Mouse (Mus musculus): ENCODE measurements around the gene Atp5d. TPM values are rescaled to one million over a fixed set of nuclear protein-coding genes. Genes with fewer than 3 reads are reported as not detected.

Gene Atp5d
- polyA plus RNA-seq, 1 experiment from 2014 or later: 426 TPM

GRCm38 (mm10) chr10:80156002-80156751, 17.7 kb downstream of the Atp5d start:
- no peaks in the 10 kb centered on the region for H3K27me3 ChIP-seq (ENCODE audit: control insufficient read depth, insufficient read depth, low read length)
- H3K9me3 ChIP-seq (ENCODE audit: control insufficient read depth, low read length): no peaks in the 10 kb centered on the region
- peaks cover 49% of the 10 kb centered on the region for H3K36me3 ChIP-seq (ENCODE audit: control insufficient read depth, insufficient read depth, low read length)
- H3K4me2 ChIP-seq (ENCODE audit: low read depth, severe bottlenecking): no peak overlapping the region
- H3K9ac ChIP-seq (ENCODE audit: low read length): peak overlapping the region; percentile 12; the same call in 1 of the 2 replicates
- DNase-seq (ENCODE audit: low spot score): no peak
- no peak for ATAC-seq (ENCODE audit: insufficient number of reproducible peaks, low FRiP score, low TSS enrichment, low read depth)
- peak overlapping the region; percentile 42; the same call in 1 of the 2 replicates for H3K27ac ChIP-seq (replicated peaks; ENCODE audit: low read depth, low read length)
- no peak overlapping the region for H3K4me3 ChIP-seq (ENCODE audit: low read depth, low read length)
- H3K4me1 ChIP-seq (ENCODE audit: control insufficient read depth, insufficient read depth, low read length): peaks cover 71% of the 10 kb centered on the region
- 88% methylated on average over 29 of the region's 29 CpGs for WGBS

- WGBS: 65% methylated on average over 7 of the region's 7 CpGs
- Histone ChIP-seq H3K27ac (replicated peaks; ENCODE audit: low read depth, low read length) (peak overlapping the region; percentile 42), H3K4me2 (ENCODE audit: low read depth, severe bottlenecking) (no peak overlapping the region), H3K9me3 (ENCODE audit: control insufficient read depth, low read length) (no peaks in the 10 kb centered on the region), H3K4me3 (ENCODE audit: low read depth, low read length) (no peak overlapping the region), H3K9ac (ENCODE audit: low read length) (no peak overlapping the region), H3K4me1 (ENCODE audit: control insufficient read depth, insufficient read depth, low read length) (peaks cover 76% of the 10 kb centered on the region), H3K36me3 (ENCODE audit: control insufficient read depth, insufficient read depth, low read length) (peaks cover 47% of the 10 kb centered on the region), H3K27me3 (ENCODE audit: control insufficient read depth, insufficient read depth, low read length) (no peaks in the 10 kb centered on the region)
- ATAC-seq (ENCODE audit: insufficient number of reproducible peaks, low FRiP score, low TSS enrichment, low read depth) (no peak), DNase-seq (ENCODE audit: low spot score) (no peak)
Observed at GRCm38 (mm10) chr10:80156752-80157053, 18.3 kb downstream of the Atp5d start.

DNA sequence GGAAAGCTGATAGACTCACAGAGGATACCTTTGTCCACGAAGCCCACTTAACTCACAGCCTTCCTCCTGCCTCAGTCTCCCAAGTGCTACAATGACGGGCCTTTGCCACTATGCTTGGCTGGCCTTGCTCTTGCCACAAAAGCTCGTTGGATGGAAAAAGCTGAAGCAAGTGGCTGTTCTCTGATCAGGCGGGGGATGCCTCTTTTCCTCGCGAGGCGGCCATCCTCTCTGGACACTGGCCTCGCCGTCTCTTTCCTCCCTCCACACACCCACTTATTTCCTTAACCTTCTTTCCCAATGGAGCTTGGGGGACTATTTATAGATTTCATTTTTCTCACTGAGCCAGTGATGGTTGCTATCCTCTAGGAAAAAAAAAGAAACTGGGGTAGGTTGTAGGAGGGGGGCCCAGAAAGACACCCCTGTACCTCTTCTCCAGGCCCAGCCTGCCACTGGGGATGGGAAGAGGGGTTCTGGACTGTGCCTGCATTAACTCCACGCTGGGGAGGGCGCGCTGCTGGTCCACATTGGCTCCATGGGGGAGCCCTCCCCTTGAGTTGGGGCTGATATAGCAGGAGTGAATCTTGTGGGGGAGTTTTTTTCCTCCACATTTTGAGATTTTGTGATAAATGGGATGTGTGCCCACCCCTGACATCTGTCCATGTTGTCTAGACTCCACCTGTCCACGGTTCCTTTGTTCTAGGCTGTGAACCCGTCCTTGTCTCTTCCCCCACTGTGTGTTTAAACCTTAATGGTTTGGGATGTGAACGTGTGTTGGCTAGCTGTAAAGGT, 18.9 kb downstream of the Atp5d start:
- DNase-seq (ENCODE audit: low spot score) (no peak), ATAC-seq (ENCODE audit: insufficient number of reproducible peaks, low FRiP score, low TSS enrichment, low read depth) (no peak)
- Histone ChIP-seq H3K4me2 (ENCODE audit: low read depth, severe bottlenecking) (peak overlapping the region; percentile 18; the same call in 1 of the 2 replicates), H3K36me3 (ENCODE audit: control insufficient read depth, insufficient read depth, low read length) (peaks cover 47% of the 10 kb centered on the region), H3K9ac (ENCODE audit: low read length) (no peak overlapping the region), H3K9me3 (ENCODE audit: control insufficient read depth, low read length) (no peaks in the 10 kb centered on the region), H3K27me3 (ENCODE audit: control insufficient read depth, insufficient read depth, low read length) (no peaks in the 10 kb centered on the region), H3K27ac (replicated peaks; ENCODE audit: low read depth, low read length) (peak overlapping the region; percentile 42), H3K4me3 (ENCODE audit: low read depth, low read length) (no peak overlapping the region), H3K4me1 (ENCODE audit: control insufficient read depth, insufficient read depth, low read length) (peaks cover 73% of the 10 kb centered on the region)
- WGBS: 71% methylated on average over 15 of the region's 15 CpGs

GRCm38 (mm10) chr10:80158307-80158986, 20.0 kb downstream of the Atp5d start:
- Histone ChIP-seq H3K9ac (ENCODE audit: low read length) (no peak overlapping the region), H3K4me2 (ENCODE audit: low read depth, severe bottlenecking) (peak overlapping the region; percentile 72; the same call in 1 of the 2 replicates), H3K4me1 (ENCODE audit: control insufficient read depth, insufficient read depth, low read length) (peaks cover 67% of the 10 kb centered on the region), H3K9me3 (ENCODE audit: control insufficient read depth, low read length) (no peaks in the 10 kb centered on the region), H3K27ac (replicated peaks; ENCODE audit: low read depth, low read length) (peak overlapping the region; percentile 79), H3K27me3 (ENCODE audit: control insufficient read depth, insufficient read depth, low read length) (no peaks in the 10 kb centered on the region), H3K4me3 (ENCODE audit: low read depth, low read length) (peak overlapping the region; percentile 29), H3K36me3 (ENCODE audit: control insufficient read depth, insufficient read depth, low read length) (peaks cover 35% of the 10 kb centered on the region)
- ATAC-seq (ENCODE audit: insufficient number of reproducible peaks, low FRiP score, low TSS enrichment, low read depth) (peak; percentile 2; the same call in 1 of the 2 replicates), DNase-seq (ENCODE audit: low spot score) (peak; percentile 73)
- 14% methylated on average over 18 of the region's 18 CpGs for WGBS

- H3K27ac ChIP-seq (replicated peaks; ENCODE audit: low read depth, low read length): peak overlapping the region; percentile 79
- ATAC-seq (ENCODE audit: insufficient number of reproducible peaks, low FRiP score, low TSS enrichment, low read depth): 0 out of 2 replicates have a peak, but pooled peaks have one; percentile 1
- WGBS: 6% methylated on average over 12 of the region's 12 CpGs
Observed at GRCm38 (mm10) chr10:80159021-80159560, 20.7 kb downstream of the Atp5d start.

DNA sequence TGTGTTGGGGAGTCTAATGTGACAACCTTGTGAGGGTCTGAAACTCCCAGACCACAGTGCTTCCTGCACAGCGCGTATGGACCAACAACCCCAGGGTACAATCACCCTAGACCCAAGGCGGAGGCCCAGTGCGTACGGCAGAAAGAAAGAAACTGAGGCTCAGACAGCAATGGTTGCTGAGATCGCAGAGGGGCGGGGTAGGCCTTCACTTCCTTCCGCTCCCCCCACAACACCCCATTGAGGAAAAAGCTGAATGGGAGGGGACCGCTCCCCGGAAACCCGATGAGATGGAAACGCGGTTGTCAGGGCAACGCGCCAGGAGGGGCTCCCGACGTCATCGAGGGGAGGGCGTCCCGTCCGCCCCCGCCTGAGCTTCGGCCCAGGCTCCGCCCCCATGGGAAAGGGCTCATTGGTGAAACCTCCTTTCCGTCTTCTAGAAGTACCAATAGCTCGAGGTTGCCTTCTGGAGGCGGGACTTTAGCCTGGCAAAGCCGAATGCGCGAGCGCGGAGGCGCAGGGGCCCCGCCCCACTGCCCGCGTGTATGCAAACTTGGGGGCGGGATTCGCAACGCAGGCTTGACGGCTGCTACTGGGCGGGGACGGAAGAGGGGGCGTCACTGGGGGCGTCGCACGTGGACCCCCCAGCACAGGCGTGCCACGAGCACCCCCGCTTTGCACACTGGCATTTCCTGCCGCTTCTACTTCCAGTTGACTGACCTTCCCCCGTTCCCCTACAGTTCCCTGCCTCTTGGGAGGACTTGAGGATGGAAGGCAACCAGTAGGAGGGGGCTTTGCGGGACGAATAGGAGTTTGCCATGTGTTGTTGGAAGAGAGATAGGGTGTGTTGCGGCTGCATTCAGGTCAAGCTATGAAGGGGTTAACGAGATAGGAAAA, 21.4 kb downstream of the Atp5d start:
- H3K4me1 ChIP-seq (ENCODE audit: control insufficient read depth, insufficient read depth, low read length): peaks cover 65% of the 10 kb centered on the region
- H3K27me3 ChIP-seq (ENCODE audit: control insufficient read depth, insufficient read depth, low read length): no peaks in the 10 kb centered on the region
- H3K9me3 ChIP-seq (ENCODE audit: control insufficient read depth, low read length): no peaks in the 10 kb centered on the region
- peaks cover 27% of the 10 kb centered on the region for H3K36me3 ChIP-seq (ENCODE audit: control insufficient read depth, insufficient read depth, low read length)
- peak overlapping the region; percentile 72 for H3K4me2 ChIP-seq (ENCODE audit: low read depth, severe bottlenecking)
- under 1% methylated on average over 55 of the region's 55 CpGs for WGBS
- H3K9ac ChIP-seq (ENCODE audit: low read length): peak overlapping the region; percentile 51
- ATAC-seq (ENCODE audit: insufficient number of reproducible peaks, low FRiP score, low TSS enrichment, low read depth): peak; percentile 74
- peak; percentile 96 for DNase-seq (ENCODE audit: low spot score)
- peak overlapping the region; percentile 29 for H3K4me3 ChIP-seq (ENCODE audit: low read depth, low read length)
- H3K27ac ChIP-seq (replicated peaks; ENCODE audit: low read depth, low read length): peak overlapping the region; percentile 83

More at GRCm38 (mm10) chr10:80159021-80159560, 20.7 kb downstream of the Atp5d start:
- Histone ChIP-seq H3K27me3 (ENCODE audit: control insufficient read depth, insufficient read depth, low read length) (no peaks in the 10 kb centered on the region), H3K9me3 (ENCODE audit: control insufficient read depth, low read length) (no peaks in the 10 kb centered on the region), H3K4me3 (ENCODE audit: low read depth, low read length) (peak overlapping the region; percentile 29), H3K4me2 (ENCODE audit: low read depth, severe bottlenecking) (peak overlapping the region; percentile 72), H3K9ac (ENCODE audit: low read length) (peak overlapping the region; percentile 51), H3K36me3 (ENCODE audit: control insufficient read depth, insufficient read depth, low read length) (peaks cover 29% of the 10 kb centered on the region), H3K4me1 (ENCODE audit: control insufficient read depth, insufficient read depth, low read length) (peaks cover 63% of the 10 kb centered on the region)
- peak; percentile 71 for DNase-seq (ENCODE audit: low spot score)

DNA sequence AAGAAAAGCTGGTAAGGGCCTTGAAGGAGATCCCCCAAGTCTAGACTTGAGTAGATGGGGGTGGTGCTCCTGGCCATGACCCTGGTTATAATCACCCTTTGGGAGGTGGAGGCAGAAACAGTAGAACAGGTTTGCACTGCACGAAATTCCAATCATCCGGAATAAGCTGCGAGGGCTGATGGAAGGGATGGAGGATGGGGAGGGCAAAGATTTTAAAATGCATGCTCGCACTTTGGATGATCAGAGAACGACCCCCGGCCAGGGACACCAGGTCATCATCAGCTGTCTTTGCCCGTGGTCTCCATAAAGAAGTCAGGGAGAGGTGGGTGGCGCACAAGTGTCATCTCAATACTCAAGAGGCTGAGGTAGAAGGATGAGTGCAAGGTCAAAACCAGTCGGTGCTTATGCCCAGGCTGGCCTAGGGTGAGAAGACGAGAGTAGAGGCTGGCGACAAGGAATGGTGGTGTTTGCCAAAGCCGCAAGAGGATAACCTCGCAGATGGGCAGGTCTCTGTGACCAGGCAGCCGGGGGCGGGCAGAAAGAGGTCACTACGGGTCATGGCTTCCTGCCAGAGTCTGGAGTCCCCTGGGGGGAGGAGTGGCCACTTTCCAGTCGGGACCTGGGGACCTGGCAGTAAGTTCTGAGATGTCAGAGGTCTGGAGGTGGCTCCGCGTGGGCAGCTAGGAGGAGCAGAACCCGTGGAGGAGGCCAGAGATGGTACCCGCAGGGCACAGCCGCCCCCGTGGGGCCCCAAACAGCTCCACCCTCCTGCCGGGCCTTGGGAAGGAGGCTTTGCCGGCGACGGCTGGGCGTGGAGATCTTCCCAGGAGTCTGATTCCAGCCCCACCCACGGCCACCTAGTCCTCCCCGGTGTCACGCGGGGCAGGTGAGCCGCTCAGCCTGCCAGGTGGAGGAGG, 22.3 kb downstream of the Atp5d start:
- WGBS: under 1% methylated on average over 33 of the region's 33 CpGs
- peak; percentile 76 for DNase-seq (ENCODE audit: low spot score)
- H3K4me2 ChIP-seq (ENCODE audit: low read depth, severe bottlenecking): peak overlapping the region; percentile 72
- H3K27me3 ChIP-seq (ENCODE audit: control insufficient read depth, insufficient read depth, low read length): no peaks in the 10 kb centered on the region
- peak overlapping the region; percentile 47 for H3K9ac ChIP-seq (ENCODE audit: low read length)
- peaks cover 18% of the 10 kb centered on the region for H3K36me3 ChIP-seq (ENCODE audit: control insufficient read depth, insufficient read depth, low read length)
- ATAC-seq (ENCODE audit: insufficient number of reproducible peaks, low FRiP score, low TSS enrichment, low read depth): no peak
- no peaks in the 10 kb centered on the region for H3K9me3 ChIP-seq (ENCODE audit: control insufficient read depth, low read length)
- peak overlapping the region; percentile 29 for H3K4me3 ChIP-seq (ENCODE audit: low read depth, low read length)
- H3K4me1 ChIP-seq (ENCODE audit: control insufficient read depth, insufficient read depth, low read length): peaks cover 65% of the 10 kb centered on the region
- H3K27ac ChIP-seq (replicated peaks; ENCODE audit: low read depth, low read length): peak overlapping the region; percentile 83

All from limb, embryonic 11.5 days (tissue).